Mouse (Mus musculus): Measurements from ENCODE around the gene Fry. TPM values are rescaled to one million over a fixed set of nuclear protein-coding genes. Genes with fewer than 3 reads are reported as not detected.
A peak's percentile ranks its signal among the peaks of the same experiment; 100 is the strongest.

The Fry gene
- polyA plus RNA-seq, 1 experiment from 2014 or later: 42.2 TPM

- peak overlapping the region; percentile 20 to 25; a peak in 3 of 4 replicates for H3K27ac ChIP-seq (replicated peaks in 1 of 2; ENCODE audit: control insufficient read depth in 1 of 2, insufficient read depth in 1 of 2, low read depth in 2 of 2, low read length in 2 of 2)
- peaks cover 81% of the 10 kb centered on the region for H3K36me3 ChIP-seq (ENCODE audit: control insufficient read depth, insufficient read depth, low read length)
- no peak overlapping the region for H3K9ac ChIP-seq (ENCODE audit: low read length)
- H3K9me3 ChIP-seq (ENCODE audit: control insufficient read depth, low read length): no peaks in the 10 kb centered on the region
- no peak overlapping the region for H3K4me2 ChIP-seq (ENCODE audit: low read length)
- peaks cover 0 to 3% of the 10 kb centered on the region in 2 experiments; a peak in 1 of 4 replicates for H3K4me1 ChIP-seq (ENCODE audit: control insufficient read depth in 2 of 2, insufficient read depth in 2 of 2, low read length in 2 of 2)
- WGBS: 68% methylated on average over 17 of the region's 17 CpGs
- no peaks in the 10 kb centered on the region for H3K27me3 ChIP-seq (ENCODE audit: control insufficient read depth, insufficient read depth, low read length)
- no peak for ATAC-seq (ENCODE audit: insufficient number of reproducible peaks, insufficient read depth, low FRiP score, low read depth)
- H3K4me3 ChIP-seq (ENCODE audit: control insufficient read depth in 1 of 2, insufficient read depth in 1 of 2, low read depth in 1 of 2, low read length in 2 of 2): no peak overlapping the region
Observed at GRCm38 (mm10) chr5:150457904-150458739, 339.7 kb downstream of the Fry start.

- Histone ChIP-seq H3K27me3 (ENCODE audit: control insufficient read depth, insufficient read depth, low read length) (no peaks in the 10 kb centered on the region), H3K4me1 (ENCODE audit: control insufficient read depth in 2 of 2, insufficient read depth in 2 of 2, low read length in 2 of 2) (peaks cover 0 to 3% of the 10 kb centered on the region in 2 experiments; a peak in 1 of 4 replicates), H3K4me3 (ENCODE audit: control insufficient read depth in 1 of 2, insufficient read depth in 1 of 2, low read depth in 1 of 2, low read length in 2 of 2) (no peak overlapping the region), H3K9me3 (ENCODE audit: control insufficient read depth, low read length) (no peaks in the 10 kb centered on the region), H3K4me2 (ENCODE audit: low read length) (no peak overlapping the region), H3K36me3 (ENCODE audit: control insufficient read depth, insufficient read depth, low read length) (peaks cover 75% of the 10 kb centered on the region), H3K9ac (ENCODE audit: low read length) (no peak overlapping the region), H3K27ac (replicated peaks in 1 of 2; ENCODE audit: control insufficient read depth in 1 of 2, insufficient read depth in 1 of 2, low read depth in 2 of 2, low read length in 2 of 2) (no peak overlapping the region)
- no peak for ATAC-seq (ENCODE audit: insufficient number of reproducible peaks, insufficient read depth, low FRiP score, low read depth)
- 81% methylated on average over 4 of the region's 4 CpGs for WGBS
Observed at GRCm38 (mm10) chr5:150459801-150460200, 341.4 kb downstream of the Fry start.

GRCm38 (mm10) chr5:150464721-150465120 lies 346.3 kb downstream of the Fry start:
- Histone ChIP-seq H3K27me3 (ENCODE audit: control insufficient read depth, insufficient read depth, low read length) (no peaks in the 10 kb centered on the region), H3K9ac (ENCODE audit: low read length) (no peak overlapping the region), H3K9me3 (ENCODE audit: control insufficient read depth, low read length) (no peaks in the 10 kb centered on the region), H3K27ac (replicated peaks in 1 of 2; ENCODE audit: control insufficient read depth in 1 of 2, insufficient read depth in 1 of 2, low read depth in 2 of 2, low read length in 2 of 2) (peak overlapping the region in 1 of 2 experiments; percentile 30; a peak in 1 of 4 replicates), H3K4me2 (ENCODE audit: low read length) (no peak overlapping the region), H3K4me3 (ENCODE audit: control insufficient read depth in 1 of 2, insufficient read depth in 1 of 2, low read depth in 1 of 2, low read length in 2 of 2) (no peak overlapping the region), H3K4me1 (ENCODE audit: control insufficient read depth in 2 of 2, insufficient read depth in 2 of 2, low read length in 2 of 2) (peaks cover 5 to 10% of the 10 kb centered on the region in 2 experiments), H3K36me3 (ENCODE audit: control insufficient read depth, insufficient read depth, low read length) (peaks cover 55% of the 10 kb centered on the region)
- no peak for ATAC-seq (ENCODE audit: insufficient number of reproducible peaks, insufficient read depth, low FRiP score, low read depth)
- WGBS: 63% methylated on average over 3 of the region's 3 CpGs

GRCm38 (mm10) chr5:150465218-150465617 lies 346.8 kb downstream of the Fry start:
- WGBS: 76% methylated on average over 6 of the region's 6 CpGs
- H3K9ac ChIP-seq (ENCODE audit: low read length): no peak overlapping the region
- H3K9me3 ChIP-seq (ENCODE audit: control insufficient read depth, low read length): no peaks in the 10 kb centered on the region
- H3K27ac ChIP-seq (replicated peaks in 1 of 2; ENCODE audit: control insufficient read depth in 1 of 2, insufficient read depth in 1 of 2, low read depth in 2 of 2, low read length in 2 of 2): peak overlapping the region; percentile 30 to 33; a peak in 2 of 4 replicates
- no peak for ATAC-seq (ENCODE audit: insufficient number of reproducible peaks, insufficient read depth, low FRiP score, low read depth)
- H3K27me3 ChIP-seq (ENCODE audit: control insufficient read depth, insufficient read depth, low read length): no peaks in the 10 kb centered on the region
- peaks cover 55% of the 10 kb centered on the region for H3K36me3 ChIP-seq (ENCODE audit: control insufficient read depth, insufficient read depth, low read length)
- peaks cover 5 to 13% of the 10 kb centered on the region in 2 experiments for H3K4me1 ChIP-seq (ENCODE audit: control insufficient read depth in 2 of 2, insufficient read depth in 2 of 2, low read length in 2 of 2)
- H3K4me3 ChIP-seq (ENCODE audit: control insufficient read depth in 1 of 2, insufficient read depth in 1 of 2, low read depth in 1 of 2, low read length in 2 of 2): no peak overlapping the region
- no peak overlapping the region for H3K4me2 ChIP-seq (ENCODE audit: low read length)

- 15% methylated on average over 12 of the region's 12 CpGs for WGBS
- peaks cover 55% of the 10 kb centered on the region for H3K36me3 ChIP-seq (ENCODE audit: control insufficient read depth, insufficient read depth, low read length)
Observed at GRCm38 (mm10) chr5:150466132-150466531, 347.7 kb downstream of the Fry start.

GRCm38 (mm10) chr5:150468431-150468830 lies 350.0 kb downstream of the Fry start:
- Histone ChIP-seq H3K9me3 (ENCODE audit: control insufficient read depth, low read length) (peaks cover 2% of the 10 kb centered on the region; the same call in 1 of the 2 replicates), H3K27me3 (ENCODE audit: control insufficient read depth, insufficient read depth, low read length) (no peaks in the 10 kb centered on the region), H3K36me3 (ENCODE audit: control insufficient read depth, insufficient read depth, low read length) (peaks cover 67% of the 10 kb centered on the region), H3K4me3 (ENCODE audit: control insufficient read depth in 1 of 2, insufficient read depth in 1 of 2, low read depth in 1 of 2, low read length in 2 of 2) (no peak overlapping the region), H3K27ac (replicated peaks in 1 of 2; ENCODE audit: control insufficient read depth in 1 of 2, insufficient read depth in 1 of 2, low read depth in 2 of 2, low read length in 2 of 2) (peak overlapping the region; percentile 64 to 69), H3K9ac (ENCODE audit: low read length) (no peak overlapping the region), H3K4me2 (ENCODE audit: low read length) (no peak overlapping the region), H3K4me1 (ENCODE audit: control insufficient read depth in 2 of 2, insufficient read depth in 2 of 2, low read length in 2 of 2) (peaks cover 5 to 13% of the 10 kb centered on the region in 2 experiments)
- ATAC-seq (ENCODE audit: insufficient number of reproducible peaks, insufficient read depth, low FRiP score, low read depth): 0 out of 2 replicates have a peak, but pooled peaks have one; percentile 46
- 49% methylated on average over 6 of the region's 6 CpGs for WGBS

More at GRCm38 (mm10) chr5:150466132-150466531, 347.7 kb downstream of the Fry start:
- peak; percentile 96 for ATAC-seq (ENCODE audit: insufficient number of reproducible peaks, insufficient read depth, low FRiP score, low read depth)
- no peak overlapping the region for H3K9ac ChIP-seq (ENCODE audit: low read length)
- H3K4me2 ChIP-seq (ENCODE audit: low read length): peak overlapping the region; percentile 12; the same call in 1 of the 2 replicates
- H3K9me3 ChIP-seq (ENCODE audit: control insufficient read depth, low read length): no peaks in the 10 kb centered on the region
- no peaks in the 10 kb centered on the region for H3K27me3 ChIP-seq (ENCODE audit: control insufficient read depth, insufficient read depth, low read length)
- H3K4me1 ChIP-seq (ENCODE audit: control insufficient read depth in 2 of 2, insufficient read depth in 2 of 2, low read length in 2 of 2): peaks cover 5 to 13% of the 10 kb centered on the region in 2 experiments
- no peak overlapping the region for H3K4me3 ChIP-seq (ENCODE audit: control insufficient read depth in 1 of 2, insufficient read depth in 1 of 2, low read depth in 1 of 2, low read length in 2 of 2)
- H3K27ac ChIP-seq (replicated peaks in 1 of 2; ENCODE audit: control insufficient read depth in 1 of 2, insufficient read depth in 1 of 2, low read depth in 2 of 2, low read length in 2 of 2): peak overlapping the region; percentile 61 to 72

- Histone ChIP-seq H3K27ac (replicated peaks in 1 of 2; ENCODE audit: control insufficient read depth in 1 of 2, insufficient read depth in 1 of 2, low read depth in 2 of 2, low read length in 2 of 2) (0 out of 4 replicates have a peak overlapping the region, but pooled peaks of 1 of the 2 experiments have one; percentile 53), H3K36me3 (ENCODE audit: control insufficient read depth, insufficient read depth, low read length) (peaks cover 71% of the 10 kb centered on the region), H3K27me3 (ENCODE audit: control insufficient read depth, insufficient read depth, low read length) (no peaks in the 10 kb centered on the region), H3K4me1 (ENCODE audit: control insufficient read depth in 2 of 2, insufficient read depth in 2 of 2, low read length in 2 of 2) (no peaks in the 10 kb centered on the region), H3K9me3 (ENCODE audit: control insufficient read depth, low read length) (peaks cover 10% of the 10 kb centered on the region; the same call in 1 of the 2 replicates), H3K4me3 (ENCODE audit: control insufficient read depth in 1 of 2, insufficient read depth in 1 of 2, low read depth in 1 of 2, low read length in 2 of 2) (no peak overlapping the region), H3K9ac (ENCODE audit: low read length) (no peak overlapping the region), H3K4me2 (ENCODE audit: low read length) (no peak overlapping the region)
- ATAC-seq (ENCODE audit: insufficient number of reproducible peaks, insufficient read depth, low FRiP score, low read depth): no peak
- 74% methylated on average over 4 of the region's 4 CpGs for WGBS
Observed at GRCm38 (mm10) chr5:150477364-150477763, 358.9 kb downstream of the Fry start.
